Mouse (Mus musculus): Measurements from ENCODE around the gene Rab14. TPM values are rescaled to one million over a fixed set of nuclear protein-coding genes. Genes with fewer than 3 reads are reported as not detected.

Gene Rab14
- polyA plus RNA-seq, 1 experiment from 2014 or later: 387 TPM

GRCm38 (mm10) chr2:35178153-35178552 is 22.8 kb downstream of the Rab14 start:
- ATAC-seq (ENCODE audit: low read depth): no peak
- H3K9me3 ChIP-seq (ENCODE audit: control insufficient read depth, low read length): no peaks in the 10 kb centered on the region
- no peak overlapping the region for H3K4me2 ChIP-seq (ENCODE audit: low read depth, low read length)
- no peak overlapping the region for H3K9ac ChIP-seq (ENCODE audit: low read length)
- H3K4me3 ChIP-seq (ENCODE audit: low read length): no peak overlapping the region
- H3K4me1 ChIP-seq (replicated peaks; ENCODE audit: control insufficient read depth, insufficient read depth, low read length): peaks cover 6% of the 10 kb centered on the region
- peaks cover 40% of the 10 kb centered on the region for H3K36me3 ChIP-seq (ENCODE audit: control insufficient read depth, insufficient read depth, low read length)
- H3K27me3 ChIP-seq (ENCODE audit: control insufficient read depth, insufficient read depth, low read depth, low read length): no peaks in the 10 kb centered on the region
- 71% methylated on average over 3 of the region's 3 CpGs for WGBS
- H3K27ac ChIP-seq (ENCODE audit: low read length): no peak overlapping the region

DNA sequence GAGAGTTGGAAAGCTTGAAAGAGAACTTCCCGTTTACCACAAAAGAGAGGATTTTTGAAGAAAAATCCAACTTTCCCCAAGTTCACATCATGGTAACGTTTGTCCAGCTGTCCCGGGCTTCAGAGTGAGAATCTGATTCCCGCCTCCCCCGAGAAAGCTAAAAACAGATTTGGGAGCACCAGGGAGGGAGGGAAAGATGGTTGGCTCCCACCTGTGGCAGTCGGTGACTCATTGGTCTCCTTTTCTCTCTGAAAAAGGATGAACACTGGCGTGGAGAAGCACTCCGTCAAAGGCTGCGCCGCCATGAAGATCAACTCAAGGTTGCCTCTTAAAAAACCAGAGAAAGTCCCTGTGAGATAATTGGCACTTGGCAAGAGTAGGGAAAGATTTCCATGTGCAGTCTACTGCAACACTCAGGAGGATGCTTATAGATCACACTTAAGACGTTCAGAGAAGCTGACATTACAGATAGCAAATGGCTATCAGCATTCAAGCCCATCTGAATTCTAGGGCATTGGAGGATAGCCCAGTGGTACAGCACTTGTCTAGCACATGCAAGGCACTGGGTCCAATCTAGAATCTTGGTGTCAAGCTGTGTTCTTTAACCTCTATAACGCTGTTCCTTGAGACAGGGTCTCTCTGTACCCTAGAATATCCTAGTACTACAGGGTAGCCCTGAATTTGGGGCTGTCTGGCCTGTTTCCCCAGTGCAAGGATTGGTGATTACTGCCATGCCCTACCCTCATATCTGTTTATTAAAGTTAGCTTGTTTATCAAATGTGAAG is 25.4 kb downstream of the Rab14 start:
- Histone ChIP-seq H3K4me3 (ENCODE audit: low read length) (no peak overlapping the region), H3K27me3 (ENCODE audit: control insufficient read depth, insufficient read depth, low read depth, low read length) (no peaks in the 10 kb centered on the region), H3K9ac (ENCODE audit: low read length) (no peak overlapping the region), H3K4me2 (ENCODE audit: low read depth, low read length) (no peak overlapping the region), H3K4me1 (replicated peaks; ENCODE audit: control insufficient read depth, insufficient read depth, low read length) (peaks cover 9% of the 10 kb centered on the region), H3K27ac (ENCODE audit: low read length) (no peak overlapping the region), H3K9me3 (ENCODE audit: control insufficient read depth, low read length) (no peaks in the 10 kb centered on the region), H3K36me3 (ENCODE audit: control insufficient read depth, insufficient read depth, low read length) (peaks cover 46% of the 10 kb centered on the region)
- 86% methylated on average over 12 of the region's 12 CpGs for WGBS
- ATAC-seq (ENCODE audit: low read depth): no peak

GRCm38 (mm10) chr2:35174100-35174499 is 26.8 kb downstream of the Rab14 start:
- no peak overlapping the region; the same call in 1 of the 2 replicates for H3K9ac ChIP-seq (ENCODE audit: low read length)
- H3K4me1 ChIP-seq (replicated peaks; ENCODE audit: control insufficient read depth, insufficient read depth, low read length): peaks cover 9% of the 10 kb centered on the region
- peak overlapping the region; percentile 12; the same call in 1 of the 2 replicates for H3K27ac ChIP-seq (ENCODE audit: low read length)
- H3K36me3 ChIP-seq (ENCODE audit: control insufficient read depth, insufficient read depth, low read length): peaks cover 44% of the 10 kb centered on the region
- 16% methylated on average over 5 of the region's 5 CpGs for WGBS
- H3K27me3 ChIP-seq (ENCODE audit: control insufficient read depth, insufficient read depth, low read depth, low read length): no peaks in the 10 kb centered on the region
- H3K4me2 ChIP-seq (ENCODE audit: low read depth, low read length): no peak overlapping the region
- no peaks in the 10 kb centered on the region for H3K9me3 ChIP-seq (ENCODE audit: control insufficient read depth, low read length)
- peak; percentile 34; the same call in 1 of the 2 replicates for ATAC-seq (ENCODE audit: low read depth)
- no peak overlapping the region for H3K4me3 ChIP-seq (ENCODE audit: low read length)

- ATAC-seq (ENCODE audit: low read depth): no peak
- Histone ChIP-seq H3K9ac (ENCODE audit: low read length) (no peak overlapping the region), H3K36me3 (ENCODE audit: control insufficient read depth, insufficient read depth, low read length) (peaks cover 44% of the 10 kb centered on the region), H3K27ac (ENCODE audit: low read length) (peak overlapping the region; percentile 12; the same call in 1 of the 2 replicates), H3K9me3 (ENCODE audit: control insufficient read depth, low read length) (no peaks in the 10 kb centered on the region), H3K4me1 (replicated peaks; ENCODE audit: control insufficient read depth, insufficient read depth, low read length) (peaks cover 9% of the 10 kb centered on the region), H3K27me3 (ENCODE audit: control insufficient read depth, insufficient read depth, low read depth, low read length) (no peaks in the 10 kb centered on the region), H3K4me2 (ENCODE audit: low read depth, low read length) (no peak overlapping the region), H3K4me3 (ENCODE audit: low read length) (no peak overlapping the region)
- 79% methylated on average over 5 of the region's 5 CpGs for WGBS
Observed at GRCm38 (mm10) chr2:35173666-35174065, 27.3 kb downstream of the Rab14 start.

- H3K4me1 ChIP-seq (replicated peaks; ENCODE audit: control insufficient read depth, insufficient read depth, low read length): peaks cover 9% of the 10 kb centered on the region
- H3K9ac ChIP-seq (ENCODE audit: low read length): no peak overlapping the region
- no peaks in the 10 kb centered on the region for H3K9me3 ChIP-seq (ENCODE audit: control insufficient read depth, low read length)
- H3K4me2 ChIP-seq (ENCODE audit: low read depth, low read length): no peak overlapping the region
- no peaks in the 10 kb centered on the region for H3K27me3 ChIP-seq (ENCODE audit: control insufficient read depth, insufficient read depth, low read depth, low read length)
- ATAC-seq (ENCODE audit: low read depth): no peak
- peaks cover 47% of the 10 kb centered on the region for H3K36me3 ChIP-seq (ENCODE audit: control insufficient read depth, insufficient read depth, low read length)
- 84% methylated on average over 4 of the region's 4 CpGs for WGBS
- no peak overlapping the region for H3K4me3 ChIP-seq (ENCODE audit: low read length)
- peak overlapping the region; percentile 57 for H3K27ac ChIP-seq (ENCODE audit: low read length)
Observed at GRCm38 (mm10) chr2:35172246-35172645, 28.7 kb downstream of the Rab14 start.

DNA sequence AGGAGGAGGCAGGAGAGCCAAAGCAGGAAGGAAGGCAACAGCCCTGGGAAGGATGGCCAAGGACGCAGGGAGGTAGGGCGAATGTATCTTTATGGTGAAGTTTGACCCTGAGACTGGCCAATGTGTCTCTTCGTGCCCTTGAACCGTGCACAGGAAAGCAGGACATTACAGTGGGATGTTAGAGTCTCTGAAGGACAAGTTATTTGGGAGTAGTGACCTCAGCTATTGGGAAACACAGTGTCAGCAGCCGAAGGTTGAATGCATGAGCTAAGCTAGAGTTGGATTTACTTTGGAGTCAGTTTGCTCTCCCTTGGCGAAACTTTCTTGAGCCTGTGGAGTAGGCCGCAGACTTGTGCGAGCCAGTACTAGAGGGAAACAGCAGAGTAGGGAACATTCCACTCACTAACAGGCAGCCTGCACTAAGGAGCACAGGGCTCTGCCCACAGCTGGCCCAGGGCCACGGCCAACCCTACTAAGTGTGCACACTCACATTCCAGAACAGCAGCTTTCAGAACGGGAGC is 29.5 kb downstream of the Rab14 start:
- H3K4me1 ChIP-seq (replicated peaks; ENCODE audit: control insufficient read depth, insufficient read depth, low read length): peaks cover 9% of the 10 kb centered on the region
- 72% methylated on average over 10 of the region's 10 CpGs for WGBS
- no peaks in the 10 kb centered on the region for H3K9me3 ChIP-seq (ENCODE audit: control insufficient read depth, low read length)
- H3K9ac ChIP-seq (ENCODE audit: low read length): 0 out of 2 replicates have a peak overlapping the region, but pooled peaks have one; percentile 30
- H3K36me3 ChIP-seq (ENCODE audit: control insufficient read depth, insufficient read depth, low read length): peaks cover 53% of the 10 kb centered on the region
- peak overlapping the region; percentile 91 for H3K27ac ChIP-seq (ENCODE audit: low read length)
- peak; percentile 95 for ATAC-seq (ENCODE audit: low read depth)
- no peak overlapping the region for H3K4me2 ChIP-seq (ENCODE audit: low read depth, low read length)
- H3K4me3 ChIP-seq (ENCODE audit: low read length): no peak overlapping the region
- no peaks in the 10 kb centered on the region for H3K27me3 ChIP-seq (ENCODE audit: control insufficient read depth, insufficient read depth, low read depth, low read length)

DNA sequence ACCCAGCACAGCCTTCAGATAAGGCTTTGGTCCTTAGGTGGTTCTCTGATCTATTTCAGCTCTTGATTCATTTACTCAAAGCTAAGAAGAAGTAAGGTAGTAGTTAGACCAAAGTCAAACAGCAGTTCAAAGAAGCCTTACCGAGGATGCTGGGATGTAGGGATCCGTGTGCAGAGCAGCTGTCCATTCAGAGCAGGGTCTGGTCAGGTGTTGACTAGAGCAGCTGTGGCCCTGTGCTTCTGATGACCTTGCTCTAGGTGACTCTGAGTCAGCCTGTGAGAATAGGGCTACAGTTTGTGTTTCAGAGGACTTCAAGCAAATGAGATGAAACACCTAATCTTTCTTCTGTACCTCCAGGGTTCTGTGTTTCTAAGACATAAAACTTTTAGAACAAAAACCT is 31.5 kb downstream of the Rab14 start:
- no peaks in the 10 kb centered on the region for H3K9me3 ChIP-seq (ENCODE audit: control insufficient read depth, low read length)
- peaks cover 58% of the 10 kb centered on the region for H3K36me3 ChIP-seq (ENCODE audit: control insufficient read depth, insufficient read depth, low read length)
- H3K4me2 ChIP-seq (ENCODE audit: low read depth, low read length): no peak overlapping the region
- no peak overlapping the region for H3K4me3 ChIP-seq (ENCODE audit: low read length)
- peaks cover 9% of the 10 kb centered on the region for H3K4me1 ChIP-seq (replicated peaks; ENCODE audit: control insufficient read depth, insufficient read depth, low read length)
- H3K27me3 ChIP-seq (ENCODE audit: control insufficient read depth, insufficient read depth, low read depth, low read length): no peaks in the 10 kb centered on the region
- H3K9ac ChIP-seq (ENCODE audit: low read length): no peak overlapping the region
- WGBS: 76% methylated on average over 2 of the region's 2 CpGs
- ATAC-seq (ENCODE audit: low read depth): no peak
- no peak overlapping the region for H3K27ac ChIP-seq (ENCODE audit: low read length)

DNA sequence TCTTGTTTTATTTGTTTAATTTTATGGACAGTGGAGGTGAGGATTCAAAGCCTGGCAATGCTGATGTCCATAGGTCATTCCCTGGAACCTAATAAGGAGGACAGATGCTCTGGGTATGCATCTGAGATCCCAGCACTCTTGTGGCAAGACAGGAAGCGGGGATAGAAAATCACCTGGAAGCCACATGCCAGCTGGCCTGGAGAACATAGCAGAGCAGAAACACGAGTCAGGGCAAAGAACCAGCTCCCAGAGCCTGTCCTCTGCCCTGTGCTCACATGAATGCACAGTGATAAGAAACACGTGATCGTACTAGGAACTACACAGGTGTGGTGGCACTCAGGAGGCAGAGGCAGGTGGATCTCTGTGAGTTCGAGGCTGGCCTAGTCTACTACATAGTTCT is 34.1 kb downstream of the Rab14 start:
- WGBS: 93% methylated on average over 5 of the region's 5 CpGs
- H3K27me3 ChIP-seq (ENCODE audit: control insufficient read depth, insufficient read depth, low read depth, low read length): no peaks in the 10 kb centered on the region
- ATAC-seq (ENCODE audit: low read depth): no peak

DNA sequence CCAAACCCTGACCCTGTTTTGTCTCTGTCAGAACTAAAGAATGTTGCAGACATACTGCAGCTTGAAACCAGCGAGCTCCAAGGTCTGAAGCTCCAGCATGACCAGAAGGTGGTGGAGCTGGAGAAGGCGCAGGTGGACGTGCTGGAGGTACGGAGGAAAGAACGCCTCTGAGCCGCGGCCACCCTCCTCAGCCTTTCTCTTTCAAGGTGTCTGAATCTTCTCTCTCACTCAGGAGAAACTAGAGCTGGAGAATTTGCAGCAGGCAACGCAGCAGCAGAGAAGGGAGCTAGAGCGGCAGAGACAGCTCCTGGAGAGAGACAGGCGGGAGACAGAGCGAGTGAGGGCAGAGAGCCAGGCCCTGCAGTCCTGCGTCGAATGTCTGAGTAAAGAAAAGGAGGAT is 35.5 kb downstream of the Rab14 start:
- no peak overlapping the region for H3K27ac ChIP-seq (ENCODE audit: low read length)
- H3K9ac ChIP-seq (ENCODE audit: low read length): no peak overlapping the region
- H3K36me3 ChIP-seq (ENCODE audit: control insufficient read depth, insufficient read depth, low read length): peaks cover 49% of the 10 kb centered on the region
- no peaks in the 10 kb centered on the region for H3K4me1 ChIP-seq (replicated peaks; ENCODE audit: control insufficient read depth, insufficient read depth, low read length)
- 89% methylated on average over 13 of the region's 13 CpGs for WGBS
- H3K4me3 ChIP-seq (ENCODE audit: low read length): no peak overlapping the region
- ATAC-seq (ENCODE audit: low read depth): no peak
- no peaks in the 10 kb centered on the region for H3K9me3 ChIP-seq (ENCODE audit: control insufficient read depth, low read length)
- H3K4me2 ChIP-seq (ENCODE audit: low read depth, low read length): no peak overlapping the region
- H3K27me3 ChIP-seq (ENCODE audit: control insufficient read depth, insufficient read depth, low read depth, low read length): no peaks in the 10 kb centered on the region

More for the DNA sequence above, 34.1 kb downstream of the Rab14 start:
- Histone ChIP-seq H3K4me3 (ENCODE audit: low read length) (no peak overlapping the region), H3K27ac (ENCODE audit: low read length) (no peak overlapping the region), H3K4me2 (ENCODE audit: low read depth, low read length) (no peak overlapping the region), H3K36me3 (ENCODE audit: control insufficient read depth, insufficient read depth, low read length) (peaks cover 52% of the 10 kb centered on the region), H3K9me3 (ENCODE audit: control insufficient read depth, low read length) (no peaks in the 10 kb centered on the region), H3K4me1 (replicated peaks; ENCODE audit: control insufficient read depth, insufficient read depth, low read length) (peaks cover 3% of the 10 kb centered on the region; the same call in 1 of the 2 replicates), H3K9ac (ENCODE audit: low read length) (no peak overlapping the region)

All from lung, embryonic 16.5 days (tissue).